Mouse (Mus musculus) kidney, adult 2 months (tissue): ENCODE measurements at regions not wholly inside any gene's neighbourhood (a gene's known extent, or its start where the extent isn't known, plus 50 kb on each side); places are given as distances from the start of the nearest gene placed in this dataset.
A peak's percentile ranks its signal among the peaks of the same experiment; 100 is the strongest.

Source experiments
- DNase-seq: peaks from one replicate; pipeline ENCODE4 v3.0.0; 2021
- H3K27ac ChIP-seq: fragments of 200-500 bp; 2 replicates; pipeline ENCODE4 v1.5.1; 2012; ENCODE audit warnings: low read depth, low read length, control low read depth, inconsistent platforms; ENCODE audit not compliant: insufficient read depth
- H3K27me3 ChIP-seq: fragments of 200-500 bp; replicated peaks from 2 replicates; pipeline ENCODE4 v1.6.1; 2012; ENCODE audit warnings: mild to moderate bottlenecking, moderate library complexity, low read length, inconsistent platforms; ENCODE audit not compliant: control insufficient read depth, insufficient read depth
- H3K36me3 ChIP-seq: fragments of 200-500 bp; 2 replicates; pipeline ENCODE4 v1.6.1; 2012; ENCODE audit warnings: mild to moderate bottlenecking, moderate library complexity, low read length, inconsistent platforms; ENCODE audit not compliant: control insufficient read depth, insufficient read depth
- H3K4me1 ChIP-seq: fragments of 200-500 bp; 2 replicates; pipeline ENCODE4 v1.6.1; 2011; ENCODE audit warnings: low read length; ENCODE audit not compliant: control insufficient read depth, insufficient read depth
- H3K4me3 ChIP-seq: fragments of 200-500 bp; 2 replicates; pipeline ENCODE4 v1.5.1; 2011; ENCODE audit warnings: mild to moderate bottlenecking, low read depth, low read length, control low read depth; ENCODE audit not compliant: insufficient read depth
- CTCF ChIP-seq: fragments of 200-500 bp; conservative IDR thresholded peaks from 2 replicates; pipeline ENCODE4 v1.5.1; 2011; ENCODE audit warnings: low read depth, mild to moderate bottlenecking, control low read depth, low read length, moderate library complexity, mixed read lengths; ENCODE audit not compliant: insufficient read depth, insufficient read length
- POLR2A ChIP-seq: fragments of 200-500 bp; IDR thresholded peaks from one replicate; pipeline ENCODE4 v1.6.1; 2011; ENCODE audit warnings: low read depth, low read length, control low read depth
- WGBS: fragments of 180-500 bp; shearing (Covaris S2); methylation state at CpG from one replicate; pipeline ENCODE4 v1.1.7; 2018; 5-methylcytosine and 5-hydroxymethylcytosine counted together

DNA sequence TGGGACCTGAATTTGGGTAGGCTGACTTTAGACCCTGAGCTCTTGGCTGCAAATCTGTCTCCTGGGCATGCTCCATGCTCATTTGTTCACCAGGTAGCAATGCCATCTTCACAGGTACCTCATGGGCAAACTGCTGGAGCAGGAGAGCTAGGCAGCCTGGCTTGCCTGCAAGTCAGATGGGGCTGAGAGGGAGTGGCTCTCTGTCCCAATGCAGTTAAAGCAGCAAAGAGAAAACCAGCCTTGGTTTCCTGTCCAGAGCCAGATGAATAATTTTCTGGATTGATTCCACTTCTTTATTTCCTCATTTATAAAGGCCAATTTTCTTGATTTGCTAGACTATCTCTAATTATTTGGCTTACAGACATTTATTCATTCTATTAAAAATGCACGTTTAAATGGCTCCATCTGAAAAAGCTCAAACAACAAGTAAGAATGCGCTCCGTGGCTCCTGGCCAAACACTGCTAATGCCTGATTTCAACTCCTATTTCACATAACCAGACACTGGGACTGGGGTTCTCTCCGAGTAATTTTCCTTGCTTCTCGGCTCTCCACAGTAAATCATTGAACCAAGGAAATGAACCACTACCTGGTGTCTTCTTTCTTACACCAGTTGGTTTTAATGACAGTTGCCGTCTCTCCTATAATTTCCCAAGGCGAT, 60.5 kb downstream of the Rsl24d1 start:
- Histone ChIP-seq H3K27me3 (no peaks in the 10 kb centered on the region), H3K36me3 (no peaks in the 10 kb centered on the region), H3K4me1 (no peaks in the 10 kb centered on the region), H3K4me3 (no peak overlapping the region), H3K27ac (no peak overlapping the region)
- peak; percentile 13 for DNase-seq
- WGBS = 22% methylated on average over 7 of the region's 7 CpGs
- no peak for TF ChIP-seq CTCF
- no peak for TF ChIP-seq POLR2A

DNA sequence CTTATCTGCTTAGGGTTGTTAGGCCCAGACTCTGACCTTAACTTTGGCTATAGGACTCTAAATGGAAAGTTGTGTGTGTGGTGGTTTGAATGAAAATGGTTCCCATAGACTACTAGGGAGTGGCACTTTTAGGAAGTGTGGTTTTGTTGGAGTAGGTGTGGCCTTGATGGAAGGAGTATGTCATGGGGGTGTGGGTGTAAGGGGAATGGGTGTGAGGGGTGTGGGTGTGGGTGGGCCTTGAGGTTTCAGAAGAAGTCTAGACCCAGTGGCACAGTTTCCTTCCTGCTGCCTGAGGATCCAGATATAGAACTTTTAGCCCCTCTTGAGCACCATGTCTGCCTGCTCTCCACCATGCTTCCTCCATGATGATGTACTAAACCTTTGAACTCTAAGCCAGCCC, 63.4 kb downstream of the Rsl24d1 start:
- DNase-seq = no peak
- Histone ChIP-seq H3K27me3 (no peaks in the 10 kb centered on the region), H3K36me3 (no peaks in the 10 kb centered on the region), H3K4me1 (no peaks in the 10 kb centered on the region), H3K4me3 (no peak overlapping the region), H3K27ac (no peak overlapping the region)
- TF ChIP-seq CTCF (no peak), POLR2A (no peak)

DNA sequence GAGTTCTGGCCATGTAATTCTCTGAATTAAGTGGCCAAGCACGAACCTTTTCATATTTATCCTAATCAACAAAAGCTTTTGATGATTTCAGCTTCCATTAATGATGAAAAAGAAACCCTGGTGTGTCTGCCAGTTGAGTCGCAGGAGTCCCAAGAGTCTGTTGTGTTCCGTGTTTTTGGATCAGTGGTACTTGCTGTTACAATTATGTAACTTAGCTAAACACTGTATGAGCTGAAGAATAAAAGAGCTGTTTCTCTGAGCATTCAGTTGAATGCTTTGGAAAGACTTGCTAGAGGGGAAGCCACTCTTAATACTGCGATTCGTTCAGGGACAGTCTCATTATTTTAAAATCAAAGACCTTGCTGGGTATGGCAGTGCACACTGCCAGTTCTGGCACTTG, 70.1 kb downstream of the Rsl24d1 start:
- Histone ChIP-seq H3K27me3 (no peaks in the 10 kb centered on the region), H3K4me1 (no peaks in the 10 kb centered on the region), H3K36me3 (no peaks in the 10 kb centered on the region), H3K4me3 (no peak overlapping the region), H3K27ac (no peak overlapping the region)
- 87% methylated on average over 5 of the region's 5 CpGs for WGBS
- no peak for TF ChIP-seq POLR2A
- no peak for TF ChIP-seq CTCF
- no peak for DNase-seq

DNA sequence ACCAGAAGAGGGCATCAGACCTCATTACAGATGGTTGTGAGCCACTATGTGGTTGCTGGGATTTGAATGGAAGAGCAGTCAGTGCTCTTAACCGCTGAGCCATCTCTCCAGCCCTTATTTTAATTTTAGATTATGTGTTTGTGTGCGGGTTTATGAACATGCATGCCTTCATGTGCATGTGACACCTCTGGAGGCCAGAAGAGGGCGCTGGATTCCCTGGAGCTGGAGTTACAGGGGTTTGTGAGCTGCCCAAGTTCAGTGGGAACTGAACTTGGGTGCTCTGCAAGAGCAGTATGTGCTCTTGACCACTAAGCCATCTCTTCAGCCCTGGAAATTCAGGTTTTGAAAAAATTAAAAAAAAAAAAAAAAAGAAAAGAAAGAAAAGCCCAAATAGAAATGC, 71.7 kb downstream of the Rsl24d1 start:
- Histone ChIP-seq H3K36me3 (no peaks in the 10 kb centered on the region), H3K27ac (no peak overlapping the region), H3K4me3 (no peak overlapping the region), H3K4me1 (no peaks in the 10 kb centered on the region), H3K27me3 (no peaks in the 10 kb centered on the region)
- WGBS = 47% methylated on average over 3 of the region's 3 CpGs
- peak; percentile 32; the same call in 1 of the 2 replicates for TF ChIP-seq CTCF
- TF ChIP-seq POLR2A = no peak
- DNase-seq = no peak

DNA sequence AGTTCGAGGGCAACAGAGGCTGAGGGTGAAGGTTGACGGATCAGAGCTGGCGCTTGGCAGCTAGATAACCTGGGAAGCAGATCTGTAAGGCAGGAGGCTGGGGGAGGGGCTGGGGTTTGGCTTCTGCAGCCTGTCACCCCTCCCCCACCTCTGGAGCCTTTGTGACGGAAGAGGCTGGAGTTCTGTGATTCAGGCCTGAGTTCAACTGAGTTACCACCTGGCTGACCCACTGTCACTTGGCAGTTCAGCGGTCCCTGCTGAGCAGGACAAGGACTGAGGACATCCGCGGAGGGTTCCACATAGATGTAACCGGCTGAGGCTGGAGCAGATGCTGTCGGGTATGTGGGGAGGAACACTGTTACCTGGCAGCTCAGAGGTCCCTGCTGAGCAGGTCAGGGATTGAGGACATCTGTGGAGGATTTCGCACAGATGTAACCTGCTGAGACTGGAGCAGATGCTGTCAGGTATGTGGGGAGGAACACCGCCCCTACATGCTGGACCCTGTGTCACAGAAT, 79.1 kb downstream of the Rsl24d1 start:
- no peak overlapping the region for H3K27ac ChIP-seq
- 39% methylated on average over 11 of the region's 11 CpGs for WGBS
- H3K4me3 ChIP-seq = no peak overlapping the region
- no peaks in the 10 kb centered on the region for H3K27me3 ChIP-seq
- no peaks in the 10 kb centered on the region for H3K4me1 ChIP-seq
- no peak for DNase-seq
- TF ChIP-seq POLR2A (no peak), CTCF (no peak)
- no peaks in the 10 kb centered on the region for H3K36me3 ChIP-seq

DNA sequence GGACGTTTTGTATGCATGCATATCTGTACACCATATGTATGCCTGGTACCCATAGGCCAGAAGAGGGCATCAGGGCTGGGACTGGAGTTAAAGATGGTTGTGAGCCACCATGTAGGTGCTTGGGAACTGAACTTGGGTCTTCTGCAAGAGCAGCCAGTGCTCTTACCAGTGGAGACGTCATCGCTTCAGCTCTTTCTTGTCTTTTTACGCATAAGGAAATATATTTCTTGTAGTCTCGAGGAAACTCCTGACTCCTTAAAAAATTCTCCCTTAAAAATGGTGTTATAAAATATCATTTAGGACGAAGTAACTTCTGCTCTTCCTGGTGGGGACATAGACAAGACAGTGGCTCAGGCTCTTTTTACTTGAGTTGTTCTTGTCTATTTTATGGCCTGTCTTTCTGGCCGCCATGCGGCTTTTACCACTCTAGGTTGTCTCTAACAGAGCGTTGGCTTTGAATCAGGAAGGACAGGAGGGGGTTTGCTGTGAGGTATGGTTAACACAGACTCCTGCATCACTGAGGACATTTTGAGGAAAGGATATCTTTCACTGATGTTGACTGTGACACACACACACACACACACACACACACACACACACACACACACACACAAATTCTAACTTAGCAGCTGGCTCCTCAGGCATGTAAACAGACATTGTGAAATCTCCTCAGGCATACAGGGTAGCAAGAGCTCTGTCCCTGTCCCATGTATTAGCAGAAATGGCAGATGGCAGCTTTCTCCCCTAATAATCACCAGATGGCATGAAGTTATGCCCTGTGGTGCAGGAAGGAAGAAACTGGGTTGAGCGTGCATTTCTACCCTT, 85.2 kb downstream of the Rsl24d1 start:
- Histone ChIP-seq H3K36me3 (no peaks in the 10 kb centered on the region), H3K4me1 (no peaks in the 10 kb centered on the region), H3K4me3 (no peak overlapping the region), H3K27ac (no peak overlapping the region), H3K27me3 (no peaks in the 10 kb centered on the region)
- TF ChIP-seq CTCF (no peak), POLR2A (no peak)
- 90% methylated on average over 10 of the region's 10 CpGs for whole genome bisulfite sequencing
- no peak for DNase-seq

DNA sequence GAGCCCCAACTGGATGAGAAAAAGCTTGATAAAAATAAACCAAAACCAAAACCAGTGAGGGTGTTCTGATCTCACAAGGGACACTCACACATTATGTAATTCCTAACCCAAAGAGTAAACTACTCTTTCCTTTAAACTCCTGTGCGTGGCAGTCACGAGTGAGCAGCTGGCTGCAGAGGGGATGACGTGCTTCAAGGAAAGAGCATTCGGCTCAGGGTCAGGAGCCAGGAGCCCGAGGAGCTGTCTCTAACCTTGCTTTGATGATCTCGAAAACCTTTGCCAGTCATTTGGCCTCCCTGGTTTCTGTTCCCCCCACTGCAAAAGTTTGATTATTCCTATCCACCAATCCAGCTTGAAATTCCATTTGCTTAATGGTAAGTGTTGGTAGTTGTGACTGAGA, 109.9 kb downstream of the Rsl24d1 start:
- Histone ChIP-seq H3K27ac (no peak overlapping the region), H3K4me1 (no peaks in the 10 kb centered on the region), H3K27me3 (no peaks in the 10 kb centered on the region), H3K36me3 (no peaks in the 10 kb centered on the region), H3K4me3 (no peak overlapping the region)
- 48% methylated on average over 6 of the region's 6 CpGs for WGBS
- TF ChIP-seq POLR2A (no peak), CTCF (no peak)
- no peak for DNase-seq
